Mouse (Mus musculus): ENCODE data around the gene Dock9. TPM values are rescaled to one million over a fixed set of nuclear protein-coding genes. Genes with fewer than 3 reads are reported as not detected.

The Dock9 gene
- total and polyA plus RNA-seq, 2 experiments from 2014 or later: 4.1 to 20.5 TPM

GRCm38 (mm10) chr14:121597073-121597472, 200.6 kb downstream of the Dock9 start:
- Histone ChIP-seq H3K27me3 (ENCODE audit: control insufficient read depth, insufficient read depth, low read length) (no peaks in the 10 kb centered on the region; the same call in 1 of the 2 replicates), H3K9ac (replicated peaks; ENCODE audit: low read depth, low read length) (no peak overlapping the region), H3K27ac (ENCODE audit: low read depth) (no peak overlapping the region), H3K4me2 (ENCODE audit: low read depth, low read length) (no peak overlapping the region), H3K4me1 (ENCODE audit: control insufficient read depth, insufficient read depth) (no peaks in the 10 kb centered on the region), H3K9me3 (replicated peaks; ENCODE audit: control insufficient read depth, low read length) (no peaks in the 10 kb centered on the region), H3K36me3 (replicated peaks; ENCODE audit: control insufficient read depth, insufficient read depth, low read length) (no peaks in the 10 kb centered on the region), H3K4me3 (ENCODE audit: low read depth, low read length) (no peak overlapping the region)
- 70% methylated on average over 6 of the region's 6 CpGs for WGBS
- DNase-seq (ENCODE audit: low spot score) (no peak), ATAC-seq (ENCODE audit: insufficient read depth, low read depth) (no peak)
- TF ChIP-seq CTCF (IDR thresholded peaks at IDR 0.05; ENCODE audit: low read depth) (no peak), EP300 (IDR thresholded peaks at IDR 0.05; ENCODE audit: low read depth) (no peak)

GRCm38 (mm10) chr14:121596631-121597030, 201.0 kb downstream of the Dock9 start:
- Histone ChIP-seq H3K27me3 (ENCODE audit: control insufficient read depth, insufficient read depth, low read length) (no peaks in the 10 kb centered on the region; the same call in 1 of the 2 replicates), H3K36me3 (replicated peaks; ENCODE audit: control insufficient read depth, insufficient read depth, low read length) (no peaks in the 10 kb centered on the region), H3K4me2 (ENCODE audit: low read depth, low read length) (no peak overlapping the region), H3K4me1 (ENCODE audit: control insufficient read depth, insufficient read depth) (no peaks in the 10 kb centered on the region), H3K27ac (ENCODE audit: low read depth) (no peak overlapping the region), H3K9ac (replicated peaks; ENCODE audit: low read depth, low read length) (no peak overlapping the region), H3K9me3 (replicated peaks; ENCODE audit: control insufficient read depth, low read length) (no peaks in the 10 kb centered on the region), H3K4me3 (ENCODE audit: low read depth, low read length) (no peak overlapping the region)
- TF ChIP-seq CTCF (IDR thresholded peaks at IDR 0.05; ENCODE audit: low read depth) (no peak), EP300 (IDR thresholded peaks at IDR 0.05; ENCODE audit: low read depth) (no peak)
- 62% methylated on average over 9 of the region's 9 CpGs for WGBS
- ATAC-seq (ENCODE audit: insufficient read depth, low read depth) (no peak), DNase-seq (ENCODE audit: low spot score) (no peak)

GRCm38 (mm10) chr14:121594684-121595083, 203.0 kb downstream of the Dock9 start:
- Histone ChIP-seq H3K4me2 (ENCODE audit: low read depth, low read length) (no peak overlapping the region), H3K9ac (replicated peaks; ENCODE audit: low read depth, low read length) (no peak overlapping the region), H3K36me3 (replicated peaks; ENCODE audit: control insufficient read depth, insufficient read depth, low read length) (no peaks in the 10 kb centered on the region), H3K9me3 (replicated peaks; ENCODE audit: control insufficient read depth, low read length) (no peaks in the 10 kb centered on the region), H3K27me3 (ENCODE audit: control insufficient read depth, insufficient read depth, low read length) (no peaks in the 10 kb centered on the region; the same call in 1 of the 2 replicates), H3K27ac (ENCODE audit: low read depth) (no peak overlapping the region), H3K4me1 (ENCODE audit: control insufficient read depth, insufficient read depth) (no peaks in the 10 kb centered on the region), H3K4me3 (ENCODE audit: low read depth, low read length) (no peak overlapping the region)
- WGBS: 78% methylated on average over 5 of the region's 5 CpGs
- TF ChIP-seq CTCF (IDR thresholded peaks at IDR 0.05; ENCODE audit: low read depth) (no peak), EP300 (IDR thresholded peaks at IDR 0.05; ENCODE audit: low read depth) (no peak)
- ATAC-seq (ENCODE audit: insufficient read depth, low read depth) (no peak), DNase-seq (ENCODE audit: low spot score) (no peak)

GRCm38 (mm10) chr14:121593313-121593929, 204.2 kb downstream of the Dock9 start:
- no peak overlapping the region for H3K27ac ChIP-seq (ENCODE audit: low read depth)
- no peaks in the 10 kb centered on the region for H3K9me3 ChIP-seq (replicated peaks; ENCODE audit: control insufficient read depth, low read length)
- no peak for ATAC-seq (ENCODE audit: insufficient read depth, low read depth)
- no peak overlapping the region for H3K9ac ChIP-seq (replicated peaks; ENCODE audit: low read depth, low read length)
- no peaks in the 10 kb centered on the region for H3K4me1 ChIP-seq (ENCODE audit: control insufficient read depth, insufficient read depth)
- DNase-seq (ENCODE audit: low spot score): no peak
- H3K27me3 ChIP-seq (ENCODE audit: control insufficient read depth, insufficient read depth, low read length): no peaks in the 10 kb centered on the region; the same call in 1 of the 2 replicates
- WGBS: 42% methylated on average over 10 of the region's 10 CpGs
- TF ChIP-seq EP300 (IDR thresholded peaks at IDR 0.05; ENCODE audit: low read depth) (no peak), CTCF (IDR thresholded peaks at IDR 0.05; ENCODE audit: low read depth) (no peak)
- no peak overlapping the region for H3K4me3 ChIP-seq (ENCODE audit: low read depth, low read length)
- H3K36me3 ChIP-seq (replicated peaks; ENCODE audit: control insufficient read depth, insufficient read depth, low read length): no peaks in the 10 kb centered on the region
- no peak overlapping the region for H3K4me2 ChIP-seq (ENCODE audit: low read depth, low read length)

DNA sequence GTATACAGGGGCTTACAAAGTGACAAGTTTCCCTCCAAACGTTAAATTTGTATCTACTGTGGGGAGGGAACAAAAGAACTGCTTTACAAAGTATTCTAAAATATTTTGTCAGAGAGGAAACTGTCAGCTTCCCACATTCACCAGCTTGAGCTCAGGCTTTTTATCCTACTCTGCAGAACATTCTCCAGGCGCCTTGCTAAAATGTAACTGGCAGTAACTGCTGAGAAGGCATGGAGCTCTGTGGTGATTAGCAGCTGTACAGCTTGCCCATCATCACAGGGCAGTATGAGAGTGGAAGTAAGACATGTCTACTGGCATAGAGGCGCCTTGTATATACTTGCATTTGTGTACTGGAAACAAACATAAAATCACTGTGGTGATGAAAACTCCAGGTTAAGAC, 204.7 kb downstream of the Dock9 start:
- ATAC-seq (ENCODE audit: insufficient read depth, low read depth): peak; percentile 21; the same call in 1 of the 2 replicates
- Histone ChIP-seq H3K9me3 (replicated peaks; ENCODE audit: control insufficient read depth, low read length) (no peaks in the 10 kb centered on the region), H3K9ac (replicated peaks; ENCODE audit: low read depth, low read length) (no peak overlapping the region), H3K27me3 (ENCODE audit: control insufficient read depth, insufficient read depth, low read length) (no peaks in the 10 kb centered on the region; the same call in 1 of the 2 replicates), H3K4me2 (ENCODE audit: low read depth, low read length) (no peak overlapping the region), H3K36me3 (replicated peaks; ENCODE audit: control insufficient read depth, insufficient read depth, low read length) (no peaks in the 10 kb centered on the region), H3K27ac (ENCODE audit: low read depth) (no peak overlapping the region), H3K4me1 (ENCODE audit: control insufficient read depth, insufficient read depth) (no peaks in the 10 kb centered on the region), H3K4me3 (ENCODE audit: low read depth, low read length) (no peak overlapping the region)
- DNase-seq (ENCODE audit: low spot score): peak; percentile 45
- TF ChIP-seq CTCF (IDR thresholded peaks at IDR 0.05; ENCODE audit: low read depth): no peak
- no peak for TF ChIP-seq EP300 (IDR thresholded peaks at IDR 0.05; ENCODE audit: low read depth)
- 18% methylated on average over 3 of the region's 3 CpGs for WGBS

DNA sequence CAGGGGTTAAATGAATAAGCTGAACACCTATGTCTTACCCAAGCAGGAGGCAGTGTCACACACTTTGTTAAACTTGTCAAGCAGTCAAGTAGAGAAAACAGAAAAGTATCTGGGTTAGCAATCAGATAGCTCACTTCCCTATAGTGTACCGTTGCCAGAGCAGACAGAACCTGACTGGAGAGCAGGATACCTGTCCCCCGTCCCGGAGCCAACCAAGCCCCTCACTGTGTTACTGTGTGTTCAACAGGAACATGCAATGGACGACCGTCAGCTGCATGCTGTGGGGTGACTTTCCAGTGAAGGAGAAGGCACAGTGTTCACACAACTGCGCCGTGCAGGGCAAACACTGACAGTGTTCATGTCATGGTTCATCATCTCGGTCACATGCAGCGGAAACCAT, 205.3 kb downstream of the Dock9 start:
- ATAC-seq (ENCODE audit: insufficient read depth, low read depth) (no peak), DNase-seq (ENCODE audit: low spot score) (no peak)
- Histone ChIP-seq H3K4me2 (ENCODE audit: low read depth, low read length) (no peak overlapping the region), H3K9ac (replicated peaks; ENCODE audit: low read depth, low read length) (no peak overlapping the region), H3K4me3 (ENCODE audit: low read depth, low read length) (no peak overlapping the region), H3K27me3 (ENCODE audit: control insufficient read depth, insufficient read depth, low read length) (no peaks in the 10 kb centered on the region; the same call in 1 of the 2 replicates), H3K9me3 (replicated peaks; ENCODE audit: control insufficient read depth, low read length) (no peaks in the 10 kb centered on the region), H3K36me3 (replicated peaks; ENCODE audit: control insufficient read depth, insufficient read depth, low read length) (no peaks in the 10 kb centered on the region), H3K4me1 (ENCODE audit: control insufficient read depth, insufficient read depth) (no peaks in the 10 kb centered on the region), H3K27ac (ENCODE audit: low read depth) (no peak overlapping the region)
- WGBS: 58% methylated on average over 9 of the region's 9 CpGs
- no peak for TF ChIP-seq EP300 (IDR thresholded peaks at IDR 0.05; ENCODE audit: low read depth)
- TF ChIP-seq CTCF (IDR thresholded peaks at IDR 0.05; ENCODE audit: low read depth): no peak

Data from heart, postnatal 0 days (tissue).